Mouse (Mus musculus): ENCODE data around the gene Dnase1l1. TPM values are rescaled to one million over a fixed set of nuclear protein-coding genes. Genes with fewer than 3 reads are reported as not detected.

Gene Dnase1l1
- polyA plus RNA-seq, 1 experiment from 2014 or later: 4.7 TPM

DNA sequence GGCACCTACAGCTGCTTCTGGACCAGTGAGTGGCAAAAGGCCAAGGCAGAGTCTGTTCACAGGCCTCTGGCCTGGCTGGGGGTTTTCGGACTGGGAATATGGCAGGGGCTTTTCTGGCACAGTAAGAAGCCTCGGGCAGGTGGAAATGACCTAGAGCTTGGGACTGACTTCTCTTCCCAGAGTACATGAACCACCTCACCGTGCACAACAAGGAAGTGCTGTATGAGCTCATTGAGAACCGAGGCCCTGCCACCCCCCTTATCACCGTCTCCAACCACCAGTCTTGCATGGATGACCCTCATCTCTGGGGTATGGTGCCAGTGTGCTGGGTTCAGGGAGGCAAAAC lies 928 bp upstream of the Dnase1l1 start:
- Histone ChIP-seq H3K27me3 (no peaks in the 10 kb centered on the region), H3K36me3 (no peaks in the 10 kb centered on the region), H3K4me1 (replicated peaks) (peaks cover 15% of the 10 kb centered on the region), H3K27ac (replicated peaks) (peak overlapping the region; percentile 83), H3K4me2 (peak overlapping the region; percentile 70), H3K4me3 (peak overlapping the region; percentile 62), H3K9ac (peak overlapping the region; percentile 66), H3K9me3 (no peaks in the 10 kb centered on the region)
- WGBS: 27% methylated on average over 5 of the region's 5 CpGs
- peak; percentile 39 for ATAC-seq (ENCODE audit: low FRiP score, low read depth)

DNA sequence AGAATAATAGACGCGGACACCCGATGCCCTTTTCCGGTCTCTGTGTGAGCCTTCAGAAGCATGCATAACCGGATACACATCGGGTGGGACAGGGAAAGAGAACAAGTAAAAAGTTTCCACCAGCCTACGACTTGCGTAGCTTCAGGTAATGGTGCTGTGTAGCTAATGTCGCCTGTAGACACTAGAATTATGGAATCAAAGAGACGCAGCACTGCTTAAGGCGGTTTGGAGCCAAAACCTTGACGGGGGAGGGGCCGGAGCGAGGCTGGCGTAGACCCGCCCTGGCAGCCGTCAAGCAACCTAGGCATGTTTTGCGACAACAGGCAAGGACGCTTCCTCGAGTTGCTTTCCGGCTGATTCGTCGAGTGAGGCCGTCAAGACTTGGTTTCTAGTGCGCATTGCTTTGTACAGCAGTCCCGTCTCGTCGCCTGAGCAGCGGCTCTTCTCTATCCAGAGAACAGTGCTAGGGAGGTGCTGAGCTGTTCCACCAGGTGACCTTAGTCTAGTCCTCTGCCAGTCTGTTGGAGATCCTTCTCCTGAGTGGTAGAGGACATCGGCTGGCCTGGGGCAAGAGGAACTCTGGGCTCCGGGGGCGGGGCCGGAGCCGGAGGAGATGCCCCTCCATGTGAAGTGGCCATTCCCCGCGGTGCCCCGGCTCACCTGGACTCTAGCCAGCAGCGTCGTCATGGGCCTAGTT lies 406 bp upstream of the Dnase1l1 start:
- Histone ChIP-seq H3K9me3 (no peaks in the 10 kb centered on the region), H3K9ac (peak overlapping the region; percentile 66), H3K27ac (replicated peaks) (peak overlapping the region; percentile 83), H3K36me3 (no peaks in the 10 kb centered on the region), H3K4me1 (replicated peaks) (peaks cover 15% of the 10 kb centered on the region), H3K4me2 (peak overlapping the region; percentile 70), H3K4me3 (peak overlapping the region; percentile 62), H3K27me3 (no peaks in the 10 kb centered on the region)
- ATAC-seq (ENCODE audit: low FRiP score, low read depth): peak; percentile 87
- 24% methylated on average over 39 of the region's 39 CpGs for WGBS

DNA sequence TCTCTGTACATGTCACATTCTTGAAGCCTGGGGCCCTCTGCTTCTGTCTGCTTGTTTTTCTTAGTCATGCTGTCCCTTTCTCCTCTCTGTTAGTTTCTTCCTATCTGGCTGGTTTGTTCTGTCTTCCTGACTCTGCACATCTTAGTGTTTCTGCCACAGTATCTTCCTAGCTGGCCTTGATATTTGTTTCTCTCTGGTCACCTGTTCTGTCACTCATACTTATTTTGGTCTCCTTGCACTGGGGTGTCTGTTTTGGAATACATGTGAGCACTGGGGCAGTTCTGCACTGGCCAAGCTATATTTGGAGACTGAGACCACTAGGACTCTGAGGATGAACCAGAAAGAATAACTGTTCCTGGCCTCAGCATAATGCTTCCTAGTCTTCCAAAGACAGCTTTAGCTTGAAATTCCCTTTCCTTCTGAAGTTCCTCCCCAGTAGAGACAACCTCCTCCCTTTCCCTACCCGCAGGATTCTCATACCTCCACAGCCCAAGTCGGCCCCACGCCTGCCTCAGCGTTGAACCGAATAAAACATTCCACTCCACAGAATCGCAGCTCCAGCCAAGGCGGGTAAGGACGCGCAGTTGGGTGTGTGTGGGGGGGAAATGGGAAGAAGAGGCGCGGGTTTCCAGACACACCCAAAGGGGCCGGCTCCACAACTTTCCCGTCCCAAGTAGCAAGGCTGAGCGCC lies 951 bp downstream of the Dnase1l1 start:
- Histone ChIP-seq H3K4me2 (peak overlapping the region; percentile 70), H3K4me1 (replicated peaks) (peaks cover 15% of the 10 kb centered on the region), H3K36me3 (no peaks in the 10 kb centered on the region), H3K9ac (peak overlapping the region; percentile 66), H3K27ac (replicated peaks) (peak overlapping the region; percentile 83), H3K27me3 (no peaks in the 10 kb centered on the region), H3K4me3 (peak overlapping the region; percentile 62), H3K9me3 (no peaks in the 10 kb centered on the region)
- 24% methylated on average over 14 of the region's 14 CpGs for WGBS
- ATAC-seq (ENCODE audit: low FRiP score, low read depth): no peak

DNA sequence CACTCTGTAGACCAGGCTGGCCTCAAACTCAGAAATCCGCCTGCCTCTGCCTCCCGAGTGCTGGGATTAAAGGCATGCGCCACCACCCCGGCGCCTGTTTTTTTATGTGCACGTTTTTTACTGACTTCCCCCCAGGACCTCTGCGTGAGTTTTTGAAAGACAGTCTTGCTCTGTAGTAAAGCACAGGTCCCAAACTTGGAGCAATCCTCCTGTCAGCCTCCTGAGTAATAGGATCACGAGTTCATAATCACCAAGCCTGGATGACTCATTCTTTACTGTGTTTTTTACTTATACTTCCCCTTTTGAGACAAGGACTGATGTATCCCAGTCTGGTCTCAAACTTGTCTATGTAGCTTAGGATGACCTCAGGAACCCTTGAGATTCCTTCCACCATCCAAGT lies 4.2 kb downstream of the Dnase1l1 start:
- Histone ChIP-seq H3K9ac (no peak overlapping the region), H3K36me3 (no peaks in the 10 kb centered on the region), H3K4me2 (no peak overlapping the region), H3K27me3 (no peaks in the 10 kb centered on the region), H3K4me1 (replicated peaks) (peaks cover 6% of the 10 kb centered on the region; the same call in 1 of the 2 replicates), H3K9me3 (no peaks in the 10 kb centered on the region), H3K4me3 (no peak overlapping the region), H3K27ac (replicated peaks) (no peak overlapping the region)
- no peak for ATAC-seq (ENCODE audit: low FRiP score, low read depth)
- WGBS: 83% methylated on average over 8 of the region's 8 CpGs

DNA sequence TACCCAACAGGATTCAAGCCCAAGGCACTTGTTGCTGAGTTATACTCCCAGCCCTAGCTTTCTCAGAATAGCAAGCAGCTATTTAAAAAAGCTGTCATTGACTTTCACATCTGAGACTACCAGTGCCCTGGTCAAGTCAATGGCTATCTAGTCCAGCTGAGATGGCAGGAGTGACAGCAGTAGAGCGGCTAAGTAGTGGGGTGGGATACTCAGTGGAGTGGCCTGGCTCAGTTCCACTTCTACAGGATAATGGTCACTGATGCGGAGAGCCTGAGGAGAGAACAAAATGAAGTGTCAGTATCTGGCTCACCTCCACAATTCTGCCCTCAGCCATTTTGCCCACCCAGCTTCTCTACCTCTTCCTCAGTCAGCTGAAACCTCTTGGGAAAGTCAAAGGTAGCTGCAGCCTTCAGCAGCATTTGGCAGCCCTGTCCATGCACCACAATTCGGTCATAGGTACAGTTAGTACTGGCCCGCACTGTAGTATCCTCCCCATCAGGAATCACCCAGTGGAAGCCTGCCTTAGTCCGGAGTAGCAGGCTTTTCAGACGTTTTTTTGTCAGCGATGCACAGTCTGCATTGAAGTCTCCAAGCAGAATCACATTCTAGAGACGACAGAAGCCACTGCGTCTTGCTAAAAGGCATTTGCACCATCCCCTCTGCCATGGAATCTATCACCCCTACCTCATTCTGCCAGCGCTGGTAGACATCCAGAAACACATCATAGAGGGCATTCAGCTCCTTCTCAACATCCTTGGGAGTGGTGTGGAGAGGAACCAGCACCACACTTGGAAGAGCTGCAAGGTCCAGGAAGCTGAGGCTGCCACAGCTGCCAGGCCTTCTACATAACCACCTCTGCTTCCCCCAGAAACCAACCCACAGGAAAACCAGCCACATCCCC lies 8.5 kb downstream of the Dnase1l1 start:
- peaks cover 8% of the 10 kb centered on the region for H3K4me1 ChIP-seq (replicated peaks)

DNA sequence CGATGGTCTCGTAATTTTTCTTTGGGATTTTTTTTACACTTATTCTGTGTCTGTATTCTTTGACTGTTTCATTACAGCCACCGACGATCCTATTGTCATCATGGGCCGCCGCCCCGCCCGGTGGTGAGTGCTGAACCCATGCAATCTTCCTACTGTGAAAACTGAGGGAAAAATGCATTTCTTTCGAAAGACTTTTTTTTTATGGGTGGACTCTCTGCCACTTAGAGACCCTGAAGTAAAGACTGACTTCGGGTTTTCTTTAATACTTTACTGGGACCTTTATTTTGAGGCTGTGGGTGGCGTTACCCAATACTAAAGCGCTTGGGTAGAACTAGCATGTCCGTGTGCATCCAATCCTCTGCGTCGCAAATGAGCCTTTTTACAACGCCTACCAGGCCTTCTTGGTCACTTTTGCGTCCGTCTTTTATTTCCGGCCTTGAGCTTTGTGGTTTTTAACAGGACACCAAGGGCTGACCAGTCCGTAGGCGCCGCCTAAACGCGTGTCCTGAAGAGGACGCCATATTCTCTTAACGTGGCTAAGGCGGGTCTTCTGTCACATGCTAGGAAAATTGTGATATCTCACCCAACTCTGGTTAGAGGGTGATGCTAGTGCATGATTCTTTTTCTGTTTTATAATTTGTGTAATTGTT lies 11.1 kb downstream of the Dnase1l1 start:
- Histone ChIP-seq H3K27me3 (no peaks in the 10 kb centered on the region), H3K9me3 (no peaks in the 10 kb centered on the region)
- no peak for ATAC-seq (ENCODE audit: low FRiP score, low read depth)

More for the DNA sequence above, 8.5 kb downstream of the Dnase1l1 start:
- no peak overlapping the region for H3K4me2 ChIP-seq
- H3K4me3 ChIP-seq: no peak overlapping the region
- peaks cover 2% of the 10 kb centered on the region; the same call in 1 of the 2 replicates for H3K36me3 ChIP-seq
- no peak overlapping the region for H3K27ac ChIP-seq (replicated peaks)
- no peak for ATAC-seq (ENCODE audit: low FRiP score, low read depth)
- H3K9ac ChIP-seq: no peak overlapping the region
- no peaks in the 10 kb centered on the region for H3K9me3 ChIP-seq
- WGBS: 33% methylated on average over 10 of the region's 10 CpGs
- no peaks in the 10 kb centered on the region for H3K27me3 ChIP-seq

DNA sequence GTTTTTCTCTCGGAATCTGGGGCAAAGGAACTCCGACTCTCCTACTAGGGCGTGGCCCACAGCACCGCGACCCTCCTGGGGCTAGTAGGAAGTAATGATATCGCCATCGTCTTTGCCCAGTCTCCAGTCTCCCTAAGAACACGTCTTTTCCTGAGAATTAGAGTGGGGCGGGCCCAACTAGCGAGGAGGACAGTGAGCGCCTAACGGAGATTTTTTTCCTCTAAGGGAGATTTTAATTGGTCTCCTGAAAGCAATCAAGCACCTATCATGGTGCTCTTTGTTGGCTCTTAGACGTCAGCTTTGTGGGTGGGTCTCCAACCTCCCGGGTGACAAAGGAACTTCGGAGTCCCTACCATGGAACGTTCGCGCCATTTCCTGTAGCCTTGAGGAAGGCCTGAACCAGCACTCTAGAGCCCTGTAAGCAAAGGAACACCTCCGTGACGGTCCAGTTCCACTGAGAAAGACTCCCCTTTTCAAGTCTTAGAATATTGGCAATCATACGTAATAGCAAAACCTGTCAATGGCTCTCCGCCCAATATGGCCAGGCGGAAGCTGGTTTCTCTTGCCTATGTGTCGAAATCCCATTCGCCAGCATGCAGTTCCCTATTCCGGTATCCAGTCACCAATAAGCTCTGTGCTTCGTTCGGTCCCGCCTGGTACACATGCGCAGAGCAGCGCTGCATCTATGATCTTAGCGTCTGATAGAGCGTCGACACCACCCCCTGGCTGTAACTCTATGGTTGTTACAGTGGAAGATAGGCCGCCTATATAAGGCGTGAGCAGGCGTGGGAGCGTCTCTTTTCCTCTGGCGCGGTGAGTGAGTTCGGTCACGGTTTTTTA lies 11.9 kb downstream of the Dnase1l1 start, which contains the start of gene Rpl10:
Rpl10 (plus strand) TSS at position 751 of the 840 bp plus-strand sequence.
- H3K27me3 ChIP-seq: no peaks in the 10 kb centered on the region

More for the DNA sequence above, 11.1 kb downstream of the Dnase1l1 start:
- H3K36me3 ChIP-seq: peaks cover 2% of the 10 kb centered on the region; the same call in 1 of the 2 replicates
- H3K9ac ChIP-seq: peak overlapping the region; percentile 77
- WGBS: 18% methylated on average over 27 of the region's 27 CpGs
- peak overlapping the region; percentile 69 for H3K27ac ChIP-seq (replicated peaks)
- peak overlapping the region; percentile 56 for H3K4me2 ChIP-seq
- H3K4me3 ChIP-seq: peak overlapping the region; percentile 61
- peaks cover 8% of the 10 kb centered on the region for H3K4me1 ChIP-seq (replicated peaks)

DNA sequence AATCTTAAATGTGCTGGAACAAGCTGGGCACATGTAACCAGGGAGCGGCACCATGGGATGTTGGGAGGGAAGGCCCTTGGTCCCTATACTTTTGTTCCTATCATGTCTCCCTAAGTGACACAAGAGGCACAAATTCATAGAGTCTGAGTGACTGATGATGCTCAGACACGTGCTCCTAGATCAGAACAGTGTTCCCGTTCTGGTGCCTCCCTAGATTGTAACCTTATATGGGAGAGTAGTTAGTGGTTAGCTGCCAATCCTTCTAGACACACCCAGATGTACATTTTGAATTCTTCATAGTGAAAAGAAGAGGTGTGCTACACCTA lies 12.4 kb downstream of the Dnase1l1 start:
- H3K4me3 ChIP-seq: peak overlapping the region; percentile 61
- no peaks in the 10 kb centered on the region for H3K9me3 ChIP-seq
- peaks cover 8% of the 10 kb centered on the region for H3K4me1 ChIP-seq (replicated peaks)
- H3K27ac ChIP-seq (replicated peaks): peak overlapping the region; percentile 96
- H3K36me3 ChIP-seq: peaks cover 2% of the 10 kb centered on the region; the same call in 1 of the 2 replicates
- peak; percentile 46 for ATAC-seq (ENCODE audit: low FRiP score, low read depth)
- WGBS: 31% methylated on average over 3 of the region's 3 CpGs
- H3K27me3 ChIP-seq: no peaks in the 10 kb centered on the region
- H3K9ac ChIP-seq: peak overlapping the region; percentile 40
- peak overlapping the region; percentile 60 for H3K4me2 ChIP-seq

More for the DNA sequence above, 11.9 kb downstream of the Dnase1l1 start, which contains the start of gene Rpl10:
- 15% methylated on average over 42 of the region's 42 CpGs for WGBS
- Histone ChIP-seq H3K4me1 (replicated peaks) (peaks cover 8% of the 10 kb centered on the region), H3K9me3 (no peaks in the 10 kb centered on the region), H3K9ac (peak within 1 kb of the TSS; percentile 77), H3K4me3 (peak within 1 kb of the TSS; percentile 61), H3K36me3 (peaks cover 2% of the 10 kb centered on the region; the same call in 1 of the 2 replicates), H3K27ac (replicated peaks) (peak within 1 kb of the TSS; percentile 96), H3K4me2 (peak within 1 kb of the TSS; percentile 60)
- peak; percentile 96 for ATAC-seq (ENCODE audit: low FRiP score, low read depth)

DNA sequence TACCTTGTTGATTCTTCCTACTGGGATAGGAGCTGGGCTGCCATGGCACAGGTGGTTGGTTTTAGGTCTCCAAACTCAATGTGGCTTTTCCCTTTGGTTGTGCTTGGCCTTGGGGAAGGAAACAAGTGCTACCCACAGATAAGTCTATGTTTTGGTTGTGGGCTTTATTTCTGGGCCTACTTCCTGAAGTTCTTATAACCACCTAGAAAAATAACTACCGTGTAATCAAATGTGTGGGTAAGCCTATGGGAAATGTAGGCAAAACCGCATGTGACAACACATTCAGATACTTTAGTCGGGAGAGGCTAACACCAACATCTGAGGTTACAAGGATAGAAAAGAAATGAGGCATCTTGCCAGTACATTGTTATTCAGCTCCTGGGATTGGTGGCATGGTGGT lies 24.4 kb downstream of the Dnase1l1 start:
- Histone ChIP-seq H3K9ac (no peak overlapping the region), H3K4me2 (no peak overlapping the region), H3K27me3 (no peaks in the 10 kb centered on the region), H3K27ac (replicated peaks) (no peak overlapping the region), H3K4me1 (replicated peaks) (peaks cover 10% of the 10 kb centered on the region), H3K4me3 (no peak overlapping the region), H3K9me3 (no peaks in the 10 kb centered on the region), H3K36me3 (no peaks in the 10 kb centered on the region; the same call in 1 of the 2 replicates)
- no peak for ATAC-seq (ENCODE audit: low FRiP score, low read depth)
- WGBS: 92% methylated on average over 3 of the region's 3 CpGs

DNA sequence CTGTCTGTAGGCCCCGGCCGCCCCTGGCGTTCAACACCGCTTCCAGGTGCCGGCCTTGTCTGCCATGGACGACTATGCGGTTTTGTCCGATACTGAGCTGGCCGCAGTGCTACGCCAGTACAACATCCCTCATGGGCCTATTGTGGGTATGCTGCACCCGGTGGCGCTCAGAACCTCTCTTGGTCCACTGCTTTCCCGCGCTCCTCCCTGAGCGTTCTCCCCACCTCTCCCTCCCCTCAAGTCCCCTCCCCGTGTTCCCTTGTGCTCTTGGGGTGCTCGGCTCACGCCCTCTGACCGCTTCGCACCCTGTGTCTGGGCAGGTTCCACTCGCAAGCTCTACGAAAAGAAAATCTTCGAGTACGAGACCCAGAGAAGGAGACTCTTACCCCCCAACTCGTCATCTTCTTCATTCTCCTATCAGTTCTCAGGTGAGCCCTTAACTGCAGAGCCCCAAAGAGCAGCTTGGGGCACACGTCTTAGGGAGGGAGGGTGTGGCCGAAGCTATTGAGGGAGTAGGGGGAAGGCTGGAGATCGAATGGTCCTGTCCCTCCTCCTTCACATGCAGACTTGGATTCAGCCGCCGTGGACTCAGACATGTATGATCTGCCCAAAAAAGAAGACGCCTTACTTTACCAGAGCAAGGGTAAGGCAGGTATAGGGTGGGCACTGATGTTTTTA lies 27.1 kb downstream of the Dnase1l1 start:
- Histone ChIP-seq H3K4me1 (replicated peaks) (peaks cover 10% of the 10 kb centered on the region), H3K27ac (replicated peaks) (peak overlapping the region; percentile 93), H3K9me3 (no peaks in the 10 kb centered on the region), H3K36me3 (no peaks in the 10 kb centered on the region; the same call in 1 of the 2 replicates), H3K27me3 (no peaks in the 10 kb centered on the region), H3K4me2 (peak overlapping the region; percentile 65), H3K4me3 (peak overlapping the region; percentile 58), H3K9ac (peak overlapping the region; percentile 68)
- ATAC-seq (ENCODE audit: low FRiP score, low read depth): peak; percentile 75; the same call in 1 of the 2 replicates
- 40% methylated on average over 27 of the region's 31 CpGs for WGBS
